Mouse (Mus musculus) cerebellum, postnatal 14 days (tissue): ENCODE measurements around the gene Baz2b.

Experiments
- DNase-seq, 2 experiments: peaks; one replicate each; pipeline ENCODE4 v3.0.0; 2021; ENCODE audit warnings: mixed read lengths in 2 of 2

Gene Baz2b

GRCm38 (mm10) chr2:60044988-60045387, 164.7 kb downstream of the Baz2b start:
- DNase-seq = no peak

- DNase-seq = no peak
These were observed 165.1 kb downstream of the Baz2b start for GRCm38 (mm10) chr2:60044540-60044939.

GRCm38 (mm10) chr2:60042699-60043098, 166.9 kb downstream of the Baz2b start:
- peak; percentile 21 to 32 for DNase-seq

GRCm38 (mm10) chr2:60041485-60042274, 168.0 kb downstream of the Baz2b start:
- no peak for DNase-seq

GRCm38 (mm10) chr2:60040162-60040561, 169.5 kb downstream of the Baz2b start:
- DNase-seq = no peak

GRCm38 (mm10) chr2:60037011-60037551, 172.6 kb downstream of the Baz2b start:
- peak; percentile 61 to 69 for DNase-seq

- peak; percentile 38 to 51 for DNase-seq
These were observed 173.3 kb downstream of the Baz2b start for GRCm38 (mm10) chr2:60036361-60036760.

- no peak for DNase-seq
These were observed 178.6 kb downstream of the Baz2b start for GRCm38 (mm10) chr2:60030991-60031390.

- no peak for DNase-seq
These were observed 180.6 kb downstream of the Baz2b start for GRCm38 (mm10) chr2:60029020-60029419.

- no peak for DNase-seq
These were observed 182.5 kb downstream of the Baz2b start for GRCm38 (mm10) chr2:60027166-60027565.

GRCm38 (mm10) chr2:60026554-60026953, 183.1 kb downstream of the Baz2b start:
- no peak for DNase-seq

- no peak for DNase-seq
These were observed 185.9 kb downstream of the Baz2b start for GRCm38 (mm10) chr2:60023777-60024176.

GRCm38 (mm10) chr2:60021556-60021955, 188.1 kb downstream of the Baz2b start:
- DNase-seq = no peak

- DNase-seq = no peak
These were observed 188.5 kb downstream of the Baz2b start for GRCm38 (mm10) chr2:60021138-60021537.

- no peak for DNase-seq
These were observed 189.9 kb downstream of the Baz2b start for GRCm38 (mm10) chr2:60019546-60020250.

GRCm38 (mm10) chr2:60018875-60019501, 190.7 kb downstream of the Baz2b start:
- no peak for DNase-seq

GRCm38 (mm10) chr2:60011526-60011925, 198.1 kb downstream of the Baz2b start:
- DNase-seq = no peak

GRCm38 (mm10) chr2:60003665-60004045, 206.0 kb downstream of the Baz2b start:
- DNase-seq = no peak

- DNase-seq = no peak
These were observed 206.5 kb downstream of the Baz2b start for GRCm38 (mm10) chr2:60003038-60003664.

- DNase-seq = no peak
These were observed 209.4 kb downstream of the Baz2b start for GRCm38 (mm10) chr2:60000268-60000667.

GRCm38 (mm10) chr2:59997479-59998228, 212.0 kb downstream of the Baz2b start:
- DNase-seq = no peak

GRCm38 (mm10) chr2:59996911-59997310, 212.7 kb downstream of the Baz2b start:
- no peak for DNase-seq
